Mouse (Mus musculus): Measurements from ENCODE around the gene Rbfox3.

The Rbfox3 gene

DNA sequence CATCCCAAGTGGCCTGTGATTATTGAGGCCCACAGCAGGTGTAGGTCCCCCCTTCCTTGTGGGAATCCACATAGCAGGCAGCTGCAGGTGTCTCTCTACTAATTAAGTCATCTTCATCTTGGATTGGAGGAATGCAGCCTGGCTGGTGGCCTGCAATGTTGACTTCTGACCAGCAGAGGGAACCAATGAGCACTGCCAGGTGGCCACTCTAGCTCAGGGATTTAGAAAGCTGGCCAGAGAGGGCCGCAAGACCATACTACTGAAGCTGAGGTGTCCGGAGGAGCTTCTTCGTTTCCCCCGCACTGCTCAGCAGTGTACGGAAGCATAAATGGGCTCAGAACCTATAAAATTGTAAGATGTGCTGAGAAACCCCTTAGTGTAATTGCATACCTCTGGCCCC lies 403.5 kb downstream of the Rbfox3 start:
- peak in 1 of 2 experiments; percentile 71 for DNase-seq (ENCODE audit: low spot score in 2 of 2)

DNA sequence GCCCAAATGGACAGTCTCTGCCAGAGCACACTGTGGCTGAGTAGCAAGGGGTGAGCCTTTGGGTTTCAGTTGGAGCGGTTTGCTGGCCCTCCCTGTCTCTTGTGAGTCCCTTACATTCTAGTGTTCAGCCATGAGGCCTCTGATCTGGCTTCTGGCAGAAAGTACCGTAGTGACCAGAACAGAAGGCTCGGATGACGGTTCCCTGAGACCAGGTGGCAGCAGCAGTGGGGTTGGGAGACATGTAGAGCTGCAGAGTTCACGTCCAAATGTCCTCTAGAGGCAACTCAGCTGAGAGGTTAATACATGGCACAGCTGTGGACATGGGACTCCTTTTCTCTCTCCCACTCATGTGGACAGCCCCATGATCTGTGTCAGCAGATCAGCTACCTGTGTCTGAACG lies 404.3 kb downstream of the Rbfox3 start:
- DNase-seq (ENCODE audit: low spot score in 2 of 2), result no peak

DNA sequence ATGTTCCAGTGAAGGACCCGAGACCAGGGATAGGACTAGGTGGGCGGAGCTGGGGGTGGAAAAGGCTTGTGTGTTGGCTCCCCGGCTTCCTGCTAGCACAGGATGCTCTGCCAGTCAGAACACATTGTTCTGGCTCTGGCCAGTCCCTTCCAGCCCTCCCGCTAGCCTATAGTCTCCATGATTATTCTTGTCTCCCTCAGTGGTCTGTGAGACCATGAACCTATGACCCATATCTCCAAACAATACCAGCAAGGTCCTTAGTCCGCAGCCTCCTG lies 407.3 kb downstream of the Rbfox3 start:
- no peak for DNase-seq (ENCODE audit: low spot score in 2 of 2)

DNA sequence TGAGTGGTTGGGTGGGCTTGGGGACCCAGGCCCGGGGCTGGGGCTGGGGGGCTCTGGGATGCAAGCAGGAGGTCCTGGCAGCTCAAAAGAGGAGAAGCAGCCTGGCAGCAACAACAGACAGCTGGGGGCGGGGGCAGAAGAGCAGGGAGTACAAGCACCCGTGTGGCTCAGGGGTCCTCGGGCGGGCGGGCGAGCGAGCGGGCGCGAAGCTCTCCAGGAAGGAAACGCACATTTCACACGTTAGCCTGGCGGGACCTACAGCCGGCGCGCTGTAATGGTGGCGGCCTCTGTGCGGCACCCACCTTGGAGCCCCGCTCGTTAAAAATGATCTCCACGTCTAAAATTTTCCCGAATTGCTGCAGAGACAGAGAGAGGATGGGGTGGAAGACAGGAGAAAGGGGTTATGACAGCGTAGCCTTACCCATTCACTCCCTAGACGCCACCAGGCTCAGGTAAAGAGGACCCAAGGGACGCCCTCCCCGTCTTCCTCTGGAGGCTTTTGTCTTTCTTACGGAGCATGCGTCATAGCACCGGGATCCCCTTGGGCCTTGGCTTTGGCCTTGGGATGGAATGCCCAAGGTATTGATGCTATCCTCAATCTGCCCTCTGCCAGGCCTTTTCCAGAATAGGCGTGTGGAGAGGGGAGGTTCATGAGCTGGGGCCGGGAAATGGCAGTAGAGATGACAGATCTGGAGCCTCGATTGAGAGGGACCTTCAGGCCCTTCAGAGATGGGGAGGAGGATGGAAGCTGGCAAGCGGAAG lies 407.8 kb downstream of the Rbfox3 start:
- DNase-seq (ENCODE audit: low spot score in 2 of 2), result no peak

DNA sequence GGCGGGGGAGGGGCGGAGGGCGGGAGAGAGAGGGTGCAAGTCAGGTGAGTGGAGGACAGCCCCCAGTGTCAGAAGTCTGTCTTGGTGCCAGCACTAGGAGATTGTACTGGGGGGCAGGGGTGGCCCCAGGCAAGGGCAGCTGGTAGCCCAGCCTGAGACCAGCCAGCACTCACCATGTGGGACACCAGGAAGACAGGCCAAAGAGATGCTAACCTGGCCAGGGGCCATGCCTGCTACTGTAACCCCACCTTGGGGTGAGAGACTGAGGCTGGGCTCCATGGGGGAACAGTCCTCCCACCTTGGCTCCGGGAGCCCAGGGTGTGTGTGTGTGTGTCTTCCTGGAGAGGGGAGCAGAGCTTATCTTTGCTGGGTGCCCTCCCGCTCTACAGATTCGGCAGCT lies 408.4 kb downstream of the Rbfox3 start:
- DNase-seq (ENCODE audit: low spot score in 2 of 2), result no peak

DNA sequence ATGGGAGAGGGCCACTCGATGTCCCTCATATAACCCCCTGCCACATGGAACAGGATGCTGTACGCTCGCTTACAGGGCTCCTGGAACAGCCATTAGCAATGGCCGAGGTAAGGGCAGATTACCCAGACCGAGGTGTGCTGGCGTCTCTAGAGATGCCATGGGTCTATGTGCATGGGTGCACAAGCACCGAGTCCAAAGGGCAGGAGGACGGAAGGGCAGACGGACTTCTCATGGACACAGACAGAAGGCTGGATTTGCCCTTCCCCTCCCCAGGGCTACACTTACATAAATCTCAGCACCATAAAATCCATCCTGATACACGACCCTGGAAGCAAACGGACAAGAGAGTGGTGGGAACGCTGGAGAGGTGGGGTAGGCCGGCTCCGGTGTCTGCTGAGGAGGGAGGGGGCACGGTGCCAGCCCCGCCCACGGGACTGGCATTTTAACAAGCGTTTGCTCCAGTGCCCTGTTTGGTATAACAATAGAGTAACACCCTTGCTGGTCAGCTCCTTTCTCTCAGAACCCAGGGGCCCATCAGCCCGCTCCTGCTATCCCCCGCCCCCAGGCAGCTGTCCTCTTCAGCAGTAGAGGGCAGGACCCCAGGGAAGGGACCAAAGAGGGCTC lies 415.2 kb downstream of the Rbfox3 start:
- DNase-seq (ENCODE audit: low spot score in 2 of 2), result no peak

DNA sequence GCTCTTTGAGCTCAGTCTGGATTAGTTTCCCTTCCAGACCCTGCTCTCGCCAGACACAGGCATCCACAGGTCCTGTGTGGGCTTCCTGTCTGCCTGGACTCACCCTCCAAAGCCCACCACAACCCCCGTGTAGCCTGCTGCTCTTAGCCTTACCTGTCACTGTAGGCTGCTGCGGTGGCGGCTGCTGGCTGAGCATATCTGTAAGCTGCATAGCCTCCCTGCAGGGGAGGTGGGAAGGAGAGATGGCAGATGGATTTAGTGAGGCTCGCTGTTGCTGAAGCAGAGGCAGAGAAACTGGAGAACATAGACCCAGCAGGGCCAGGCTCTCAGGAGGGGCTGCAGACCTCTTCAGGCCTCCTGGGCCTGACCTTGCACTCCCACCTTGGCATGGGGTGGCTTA lies 416.3 kb downstream of the Rbfox3 start:
- DNase-seq (ENCODE audit: low spot score in 2 of 2), result no peak

DNA sequence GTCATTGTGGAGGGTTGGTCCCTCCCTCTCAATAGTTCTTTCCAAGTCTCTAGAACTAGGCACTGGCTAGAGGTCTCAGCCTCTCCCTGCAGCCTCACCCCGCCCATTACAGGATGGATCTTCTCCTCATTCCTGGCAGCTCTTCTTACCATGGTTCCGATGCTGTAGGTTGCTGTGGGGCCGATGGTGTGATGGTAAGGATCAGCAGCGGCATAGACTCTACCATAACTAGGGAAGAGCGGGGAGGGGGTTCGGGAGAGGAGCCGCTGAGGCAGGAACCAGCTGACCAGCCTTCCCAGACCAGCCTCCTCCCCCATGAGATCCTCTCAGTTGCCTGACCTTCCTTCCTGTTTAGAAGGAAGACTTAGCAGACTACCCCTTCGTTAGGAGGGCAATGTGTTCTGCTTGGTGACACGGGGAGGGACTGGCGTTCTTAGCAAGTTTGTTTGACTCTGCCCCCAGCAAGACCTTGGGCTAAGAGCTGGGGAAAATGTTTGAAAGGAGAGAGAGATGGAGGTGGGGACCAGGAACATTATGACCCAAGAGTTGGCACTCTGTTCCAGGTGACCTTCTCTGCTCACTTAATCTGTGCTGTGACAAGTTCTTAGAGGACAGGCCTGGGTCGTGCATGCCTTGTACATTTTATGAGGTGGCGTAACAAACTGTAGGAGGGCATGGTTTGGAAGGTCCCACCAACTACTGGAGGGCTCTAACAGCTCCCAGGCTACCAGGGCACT lies 417.2 kb downstream of the Rbfox3 start:
- DNase-seq (ENCODE audit: low spot score in 2 of 2), result no peak

DNA sequence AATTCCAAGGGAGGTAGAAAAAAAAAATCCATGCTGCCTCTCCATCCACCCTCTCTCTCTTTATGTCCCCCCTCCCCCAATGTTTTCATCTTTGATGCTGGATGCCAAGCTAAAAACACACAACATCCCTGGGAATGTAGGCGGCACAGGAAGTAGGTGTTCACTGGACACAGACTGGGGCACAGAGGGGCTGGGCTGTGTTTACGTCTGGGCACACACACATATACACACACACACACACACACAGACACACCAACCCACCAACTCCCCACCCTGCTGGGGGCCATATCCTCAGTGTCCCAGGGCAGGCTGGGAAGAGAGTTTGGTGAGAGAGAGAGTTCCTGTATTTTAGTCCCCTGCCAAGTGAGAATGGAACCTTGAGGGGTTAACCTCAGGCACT lies 417.9 kb downstream of the Rbfox3 start:
- DNase-seq (ENCODE audit: low spot score in 2 of 2), result no peak

DNA sequence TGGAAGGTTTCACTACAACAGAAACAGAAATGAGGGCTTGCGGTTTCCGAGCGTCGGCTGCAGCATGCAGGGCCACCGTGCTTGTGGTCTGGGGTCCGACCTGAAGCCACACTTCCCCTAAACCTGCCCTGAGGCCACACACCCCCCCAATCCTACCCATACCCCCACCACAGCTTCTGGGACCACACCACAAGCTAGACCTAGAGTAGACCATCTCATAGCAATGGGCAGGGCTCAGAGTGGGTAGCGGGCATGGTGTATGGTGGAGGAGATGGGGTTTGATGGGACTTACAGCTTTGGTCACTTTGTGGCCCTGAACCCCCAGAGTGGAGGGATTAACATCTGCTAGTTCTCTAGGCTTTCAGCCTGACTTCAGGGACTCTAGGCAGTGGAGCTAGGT lies 420.2 kb downstream of the Rbfox3 start:
- DNase-seq (ENCODE audit: low spot score in 2 of 2), result no peak

DNA sequence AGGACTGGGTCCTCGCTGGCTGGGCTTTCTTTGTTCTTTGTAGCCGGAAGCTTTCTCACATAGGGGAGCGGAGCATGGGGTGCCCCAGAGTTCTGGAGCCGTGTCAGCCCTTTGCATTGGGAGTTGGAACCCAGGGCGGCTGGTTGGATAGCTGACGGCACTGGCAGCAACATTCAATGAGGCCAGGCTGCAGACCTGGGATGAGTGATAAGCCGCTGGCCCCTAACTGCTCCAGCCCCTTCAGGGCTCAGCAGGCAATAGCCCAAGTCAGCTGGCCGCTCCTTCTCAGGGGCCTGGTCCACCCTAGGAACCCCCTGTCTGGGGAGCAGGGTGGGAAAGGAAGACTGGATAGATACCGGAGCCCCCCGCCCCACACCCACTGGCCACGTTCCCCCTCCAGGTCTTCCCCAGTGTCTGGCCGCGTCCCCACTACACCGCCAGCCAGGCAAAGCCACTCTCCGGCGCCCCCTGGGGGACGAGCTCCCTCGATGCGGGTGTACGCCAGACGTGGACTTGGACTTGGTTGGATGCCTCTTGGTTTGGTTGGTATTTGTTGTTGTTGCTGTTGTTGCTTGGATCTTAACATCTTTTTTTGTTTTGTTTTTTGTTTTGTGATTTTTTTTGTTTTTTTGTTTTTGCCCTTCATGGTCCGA lies 420.7 kb downstream of the Rbfox3 start:
- peak in 1 of 2 experiments; percentile 71 for DNase-seq (ENCODE audit: low spot score in 2 of 2)

DNA sequence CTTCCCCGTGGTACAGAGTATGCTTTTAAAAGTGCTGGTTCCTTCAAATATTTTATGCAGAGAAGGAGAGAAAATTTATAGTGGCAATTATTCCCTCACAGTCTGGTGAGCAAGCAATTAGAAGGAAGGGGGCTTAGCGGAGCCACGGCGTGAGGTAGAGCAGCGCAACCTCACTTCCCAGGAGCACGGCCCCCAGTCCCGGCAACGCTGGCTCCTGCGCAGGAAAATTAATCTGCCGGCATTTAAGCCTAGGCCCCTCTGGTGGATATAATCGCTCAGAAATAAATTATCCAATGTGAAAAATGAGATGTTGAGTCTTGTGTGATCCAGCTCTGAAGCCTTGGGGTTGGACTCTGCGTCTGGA lies 422.5 kb downstream of the Rbfox3 start:
- no peak for DNase-seq (ENCODE audit: low spot score in 2 of 2)

DNA sequence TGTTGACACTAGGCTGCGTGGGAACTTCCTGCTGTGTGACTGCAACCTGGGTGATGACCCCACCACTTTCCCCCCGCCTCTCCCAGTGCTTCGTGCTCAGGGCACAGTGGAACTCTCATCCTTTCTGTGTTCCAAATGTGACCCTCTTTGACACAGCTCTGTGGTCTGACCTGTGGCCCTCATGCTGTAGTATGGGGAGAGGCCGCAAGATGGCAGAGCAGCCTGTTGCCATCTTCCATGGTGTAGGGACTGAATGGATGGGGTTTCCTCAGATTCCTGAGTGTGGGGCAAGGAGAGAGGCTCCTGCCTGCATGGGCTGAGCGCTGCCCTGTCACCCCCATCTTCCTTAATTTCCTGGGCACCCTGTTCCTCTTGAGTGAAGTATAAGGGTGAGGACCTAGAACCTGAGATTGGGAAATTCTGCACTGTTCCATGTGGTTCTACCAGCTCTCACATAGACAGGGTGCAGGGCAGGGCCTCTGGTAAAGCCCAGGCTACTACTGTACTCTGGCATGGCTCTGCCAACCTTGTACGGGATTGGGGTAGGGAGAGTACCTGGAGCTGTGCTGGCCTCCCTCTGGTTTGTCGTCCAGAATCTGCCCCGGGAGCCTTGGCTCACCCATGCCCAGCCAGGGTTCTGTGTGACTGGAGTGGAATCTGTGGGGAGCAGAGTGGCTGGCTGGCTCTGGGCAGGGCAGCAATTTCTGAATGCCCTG lies 423.0 kb downstream of the Rbfox3 start:
- DNase-seq (ENCODE audit: low spot score in 2 of 2), result no peak

DNA sequence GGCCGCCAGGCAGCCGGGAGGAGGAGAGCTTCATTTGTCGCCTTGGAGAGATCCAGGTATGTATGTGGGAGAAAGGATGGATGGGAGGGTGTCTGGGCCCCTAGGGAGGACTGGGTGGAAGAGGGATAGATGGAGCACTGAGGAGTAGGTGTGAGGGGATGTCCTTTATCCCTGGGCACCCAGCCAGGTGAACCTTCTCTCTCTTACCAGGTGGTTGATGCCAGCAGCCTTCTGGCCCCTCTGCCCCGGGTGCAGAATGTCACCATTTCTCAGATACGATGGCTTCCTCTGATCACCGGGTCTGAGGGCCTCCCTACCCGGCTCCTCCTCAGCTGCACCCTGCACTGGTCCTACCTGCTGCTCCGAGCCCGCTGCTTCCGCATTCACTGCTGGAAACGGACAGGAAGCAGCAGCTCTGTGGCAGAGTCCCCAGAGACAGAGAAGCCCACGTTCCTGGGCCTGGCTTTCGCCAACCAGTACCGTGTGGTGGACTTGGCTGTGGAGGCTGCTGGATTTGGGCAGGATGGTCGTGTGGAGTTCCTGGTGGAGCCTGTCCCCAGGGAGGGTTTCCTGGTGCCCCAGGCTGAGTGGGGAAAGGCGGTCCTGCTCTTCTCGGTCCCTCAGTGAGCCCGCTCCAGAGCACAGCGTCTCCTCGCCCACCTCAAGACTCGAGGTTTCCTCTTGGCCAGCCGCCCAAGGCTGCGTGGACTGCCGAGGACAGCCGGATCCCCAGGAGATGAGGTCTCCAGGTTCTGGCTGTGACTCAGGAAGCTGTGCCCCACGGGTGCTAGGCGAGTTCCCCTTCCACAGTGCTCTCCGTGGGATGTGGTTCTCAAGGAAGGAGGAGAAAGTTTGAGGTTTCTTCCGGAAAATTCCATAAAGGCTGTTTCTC lies 424.3 kb downstream of the Rbfox3 start:
- no peak for DNase-seq (ENCODE audit: low spot score in 2 of 2)

DNA sequence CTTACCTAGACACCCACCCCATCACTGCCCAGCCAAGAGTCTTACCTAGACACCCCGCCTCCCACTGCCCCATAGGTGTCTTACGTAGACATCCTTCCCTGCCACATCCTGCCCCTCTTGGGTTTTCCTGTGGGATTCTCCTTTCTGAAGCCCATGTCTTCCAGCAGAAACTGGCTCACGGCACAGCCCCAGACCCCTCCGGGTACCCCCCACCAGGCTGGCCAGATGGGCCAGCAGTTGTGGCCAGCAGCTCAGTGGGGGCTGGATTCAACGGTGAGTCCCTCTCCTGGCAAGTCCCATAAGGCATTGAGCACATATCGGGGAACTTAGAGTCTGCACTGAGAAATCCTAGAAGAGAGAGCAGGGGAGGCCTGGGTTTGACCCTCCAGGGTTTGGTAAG lies 425.1 kb downstream of the Rbfox3 start:
- no peak for DNase-seq (ENCODE audit: low spot score in 2 of 2)

DNA sequence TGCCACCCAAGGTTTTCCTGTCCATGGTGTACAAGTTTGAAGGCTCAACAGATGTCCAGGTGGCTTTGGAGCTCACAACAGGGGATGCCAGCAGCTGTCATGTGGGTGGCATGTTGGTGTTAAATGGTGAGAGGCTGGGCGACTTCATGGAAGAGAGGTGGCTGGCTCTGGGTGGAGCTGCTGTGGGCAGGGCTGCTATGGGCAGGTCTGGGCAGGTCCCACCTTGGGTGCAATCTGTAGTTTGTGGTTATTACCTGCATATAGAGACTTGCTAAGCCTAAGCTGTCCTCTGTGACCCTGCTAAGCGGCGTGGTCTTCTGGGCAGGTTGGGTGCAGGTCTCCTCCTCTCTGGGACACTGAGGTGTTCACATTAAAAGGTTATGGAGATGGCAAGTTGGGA lies 425.6 kb downstream of the Rbfox3 start:
- DNase-seq (ENCODE audit: low spot score in 2 of 2), result no peak

DNA sequence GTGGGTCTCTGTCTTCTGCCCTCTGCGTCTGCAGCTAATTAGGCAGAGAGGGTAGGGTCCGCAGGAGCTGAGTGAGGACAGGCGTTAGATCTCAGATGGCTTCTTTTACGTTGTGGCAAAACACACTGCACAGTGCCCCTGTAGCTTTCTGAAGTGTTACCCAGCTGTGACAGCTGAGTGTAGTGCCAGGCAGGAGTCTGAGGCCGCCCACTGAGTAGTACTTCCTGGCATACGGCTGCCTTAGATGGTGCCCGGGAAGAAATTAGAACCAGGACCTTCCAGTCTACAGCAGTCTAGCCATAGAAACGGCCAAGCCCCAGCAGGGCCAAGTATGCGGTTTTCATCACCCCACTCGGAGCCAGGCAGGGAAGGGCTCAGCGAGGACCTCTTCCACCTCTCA lies 426.1 kb downstream of the Rbfox3 start:
- no peak for DNase-seq (ENCODE audit: low spot score in 2 of 2)

DNA sequence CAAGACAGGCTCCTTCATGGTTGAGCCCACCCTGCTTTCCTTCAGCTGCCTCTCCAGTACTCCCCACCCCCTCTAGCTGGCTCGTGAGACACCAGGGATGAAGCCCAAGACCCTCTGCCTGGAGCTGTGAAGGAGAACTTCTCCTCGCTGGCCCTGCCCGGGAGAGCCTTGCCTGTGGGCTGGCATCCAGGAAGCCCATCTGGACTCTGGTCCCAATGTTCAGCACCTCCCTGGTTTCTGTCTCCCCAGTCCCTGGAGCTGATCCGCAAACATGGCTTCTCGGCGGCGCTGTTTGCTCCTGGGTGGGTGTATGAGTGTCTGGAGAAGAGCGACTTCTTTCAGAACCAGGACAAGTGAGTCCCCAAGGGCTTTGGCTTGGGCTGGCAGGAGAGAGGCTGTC lies 427.2 kb downstream of the Rbfox3 start:
- DNase-seq (ENCODE audit: low spot score in 2 of 2), result no peak

DNA sequence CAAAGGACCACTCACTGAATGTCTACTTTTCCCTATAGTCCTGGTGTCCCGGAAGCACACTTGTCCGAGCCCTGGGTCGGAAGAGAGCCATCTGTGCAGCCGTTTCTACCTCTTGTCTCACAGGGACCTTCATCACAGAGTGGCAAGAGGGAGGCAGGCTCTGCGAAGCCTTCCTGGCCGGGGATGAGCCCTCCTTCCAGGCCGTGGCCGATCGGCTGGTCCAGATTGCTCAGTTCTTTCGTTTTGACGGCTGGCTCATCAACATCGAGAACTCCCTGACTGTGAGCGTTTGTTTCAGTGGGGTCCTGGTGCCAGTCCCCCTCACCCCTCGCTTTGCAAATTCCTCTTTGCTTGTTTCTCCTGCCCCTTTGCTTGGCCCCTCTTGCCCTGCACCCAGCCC lies 429.6 kb downstream of the Rbfox3 start:
- no peak for DNase-seq (ENCODE audit: low spot score in 2 of 2)

DNA sequence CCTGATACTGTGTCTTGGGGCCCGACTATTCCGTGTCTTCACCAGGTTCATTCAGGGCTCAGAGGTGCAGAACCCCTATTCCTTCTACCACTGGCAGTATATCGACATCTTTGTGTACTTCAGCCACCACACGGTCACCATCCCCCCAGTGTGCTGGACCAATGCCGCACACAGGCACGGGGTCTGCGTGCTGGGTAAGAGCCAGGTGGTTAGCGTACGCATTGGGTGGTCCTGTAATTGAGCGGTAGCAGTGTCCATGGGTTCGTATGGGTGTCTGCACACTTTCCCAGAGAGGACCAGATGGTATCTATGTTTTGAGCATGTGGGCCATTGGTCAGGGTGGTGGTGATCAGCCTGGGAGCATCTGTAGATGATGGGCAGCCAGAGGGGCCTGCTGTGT lies 430.2 kb downstream of the Rbfox3 start:
- no peak for DNase-seq (ENCODE audit: low spot score in 2 of 2)

DNA sequence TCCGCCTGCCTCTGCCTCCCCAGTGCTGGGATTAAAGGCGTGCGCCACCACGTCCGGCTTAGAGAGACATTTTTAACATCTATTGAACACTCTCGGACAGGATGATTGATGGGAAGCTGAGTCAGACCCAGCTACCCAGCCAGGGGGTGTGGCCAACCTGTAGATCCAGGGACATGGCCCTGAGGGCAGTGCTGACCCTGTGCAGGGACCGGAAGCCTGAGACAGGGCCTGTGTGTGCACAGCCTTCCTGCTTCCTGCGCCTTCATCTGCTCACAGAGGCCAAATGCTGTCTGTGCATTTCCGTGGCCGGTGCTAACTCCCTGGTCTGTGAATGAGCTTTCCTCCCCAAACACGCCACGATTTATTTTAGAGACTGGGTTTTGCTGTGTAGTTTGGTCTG lies 431.6 kb downstream of the Rbfox3 start:
- DNase-seq (ENCODE audit: low spot score in 2 of 2), result no peak

Data from frontal cortex, postnatal 10 days (tissue).